Mouse (Mus musculus): Measurements from ENCODE around the gene Safb. TPM values are rescaled to one million over a fixed set of nuclear protein-coding genes. Genes with fewer than 3 reads are reported as not detected.

Gene Safb
- total RNA-seq, 1 experiment = 116 TPM

GRCm38 (mm10) chr17:56540562-56540975 is 44.1 kb upstream of the Safb start:
- H3K27ac ChIP-seq (ENCODE audit: insufficient read depth, low read depth, low read length, poor library complexity, severe bottlenecking) = no peak overlapping the region
- in situ Hi-C loops (cut with MboI; ENCODE audit: low sequenced_read_pairs in 2 of 2, unreplicated experiment in 2 of 2) = no loop called here
- peak; percentile 40 for DNase-seq (ENCODE audit: low read depth, low spot score)

DNA sequence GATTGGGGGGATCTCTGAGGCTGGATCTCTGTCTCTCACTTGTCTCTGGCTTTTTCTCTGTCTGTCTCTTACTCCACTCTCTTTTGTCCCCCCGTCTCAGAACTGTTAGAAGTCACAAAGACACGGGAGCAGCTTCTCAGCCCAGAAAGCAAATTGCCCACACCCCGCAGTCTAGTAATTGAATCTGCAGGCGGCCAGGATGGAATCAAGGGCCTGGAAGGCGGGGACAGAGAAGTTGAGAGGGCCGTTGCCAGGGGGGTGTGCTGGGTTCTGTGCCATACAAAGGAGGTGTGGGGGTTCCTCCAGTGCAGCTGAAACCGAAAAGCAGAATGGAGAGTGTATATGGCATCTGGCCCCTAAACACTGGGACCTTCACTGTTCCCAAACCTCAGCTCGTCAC is 41.9 kb upstream of the Safb start:
- no peaks in the 10 kb centered on the region for H3K9me3 ChIP-seq (ENCODE audit: control insufficient read depth, insufficient read depth, low read depth, low read length)
- no peak for DNase-seq (ENCODE audit: low read depth, low spot score)
- no peak overlapping the region for H3K9ac ChIP-seq (ENCODE audit: insufficient read depth, low read depth, low read length, poor library complexity, severe bottlenecking)
- no peak overlapping the region for H3K27ac ChIP-seq (ENCODE audit: insufficient read depth, low read depth, low read length, poor library complexity, severe bottlenecking)
- in situ Hi-C loops (cut with MboI; ENCODE audit: low sequenced_read_pairs in 2 of 2, unreplicated experiment in 2 of 2) = no loop called here
- H3K36me3 ChIP-seq (ENCODE audit: control insufficient read depth, insufficient read depth, low read length, poor library complexity, severe bottlenecking) = no peaks in the 10 kb centered on the region
- TF ChIP-seq MAFK (IDR thresholded peaks at IDR 0.05; ENCODE audit: insufficient read depth, low read depth, low read length) = no peak
- TF ChIP-seq ZC3H11A (IDR thresholded peaks at IDR 0.05; ENCODE audit: borderline replicate concordance, low read depth, low read length) = no peak
- no peak for TF ChIP-seq HCFC1 (IDR thresholded peaks at IDR 0.05; ENCODE audit: borderline replicate concordance, insufficient read depth, low read length)
- no peak for TF ChIP-seq ZNF384 (IDR thresholded peaks at IDR 0.05; ENCODE audit: low read depth, low read length)
- no peak for TF ChIP-seq CHD2 (IDR thresholded peaks at IDR 0.05; ENCODE audit: low read depth, low read length)
- no peaks in the 10 kb centered on the region; a peak in 1 of 4 replicates for H3K4me1 ChIP-seq (ENCODE audit: control insufficient read depth in 2 of 2, insufficient read depth in 2 of 2, low read length in 2 of 2, poor library complexity in 1 of 2)
- no peak overlapping the region for H3K4me3 ChIP-seq (ENCODE audit: insufficient read depth in 1 of 2, low read depth in 1 of 2, low read length in 2 of 2, poor library complexity in 1 of 2, severe bottlenecking in 1 of 2)

More at GRCm38 (mm10) chr17:56540562-56540975, 44.1 kb upstream of the Safb start:
- TF ChIP-seq CHD2 (IDR thresholded peaks at IDR 0.05; ENCODE audit: low read depth, low read length) (no peak), HCFC1 (IDR thresholded peaks at IDR 0.05; ENCODE audit: borderline replicate concordance, insufficient read depth, low read length) (no peak), MAFK (IDR thresholded peaks at IDR 0.05; ENCODE audit: insufficient read depth, low read depth, low read length) (no peak), ZC3H11A (IDR thresholded peaks at IDR 0.05; ENCODE audit: borderline replicate concordance, low read depth, low read length) (no peak), ZNF384 (IDR thresholded peaks at IDR 0.05; ENCODE audit: low read depth, low read length) (no peak)
- H3K36me3 ChIP-seq (ENCODE audit: control insufficient read depth, insufficient read depth, low read length, poor library complexity, severe bottlenecking) = no peaks in the 10 kb centered on the region
- H3K4me3 ChIP-seq (ENCODE audit: insufficient read depth in 1 of 2, low read depth in 1 of 2, low read length in 2 of 2, poor library complexity in 1 of 2, severe bottlenecking in 1 of 2) = no peak overlapping the region
- no peak overlapping the region for H3K9ac ChIP-seq (ENCODE audit: insufficient read depth, low read depth, low read length, poor library complexity, severe bottlenecking)
- H3K4me1 ChIP-seq (ENCODE audit: control insufficient read depth in 2 of 2, insufficient read depth in 2 of 2, low read length in 2 of 2, poor library complexity in 1 of 2) = no peaks in the 10 kb centered on the region; a peak in 1 of 4 replicates
- H3K9me3 ChIP-seq (ENCODE audit: control insufficient read depth, insufficient read depth, low read depth, low read length) = no peaks in the 10 kb centered on the region

GRCm38 (mm10) chr17:56543684-56544224 is 40.9 kb upstream of the Safb start:
- Histone ChIP-seq H3K36me3 (ENCODE audit: control insufficient read depth, insufficient read depth, low read length, poor library complexity, severe bottlenecking) (no peaks in the 10 kb centered on the region), H3K4me1 (ENCODE audit: control insufficient read depth in 2 of 2, insufficient read depth in 2 of 2, low read length in 2 of 2, poor library complexity in 1 of 2) (no peaks in the 10 kb centered on the region; a peak in 1 of 4 replicates), H3K27ac (ENCODE audit: insufficient read depth, low read depth, low read length, poor library complexity, severe bottlenecking) (no peak overlapping the region), H3K9me3 (ENCODE audit: control insufficient read depth, insufficient read depth, low read depth, low read length) (no peaks in the 10 kb centered on the region), H3K9ac (ENCODE audit: insufficient read depth, low read depth, low read length, poor library complexity, severe bottlenecking) (no peak overlapping the region), H3K4me3 (ENCODE audit: insufficient read depth in 1 of 2, low read depth in 1 of 2, low read length in 2 of 2, poor library complexity in 1 of 2, severe bottlenecking in 1 of 2) (no peak overlapping the region)
- DNase-seq (ENCODE audit: low read depth, low spot score) = no peak
- TF ChIP-seq MAFK (IDR thresholded peaks at IDR 0.05; ENCODE audit: insufficient read depth, low read depth, low read length) (no peak), ZNF384 (IDR thresholded peaks at IDR 0.05; ENCODE audit: low read depth, low read length) (no peak), ZC3H11A (IDR thresholded peaks at IDR 0.05; ENCODE audit: borderline replicate concordance, low read depth, low read length) (no peak), HCFC1 (IDR thresholded peaks at IDR 0.05; ENCODE audit: borderline replicate concordance, insufficient read depth, low read length) (no peak), CHD2 (IDR thresholded peaks at IDR 0.05; ENCODE audit: low read depth, low read length) (no peak)
- in situ Hi-C loops (cut with MboI; ENCODE audit: low sequenced_read_pairs in 2 of 2, unreplicated experiment in 2 of 2) = no loop called here

GRCm38 (mm10) chr17:56544699-56545387 is 39.8 kb upstream of the Safb start:
- no peak for DNase-seq (ENCODE audit: low read depth, low spot score)
- Histone ChIP-seq H3K36me3 (ENCODE audit: control insufficient read depth, insufficient read depth, low read length, poor library complexity, severe bottlenecking) (no peaks in the 10 kb centered on the region), H3K9ac (ENCODE audit: insufficient read depth, low read depth, low read length, poor library complexity, severe bottlenecking) (no peak overlapping the region), H3K4me1 (ENCODE audit: control insufficient read depth in 2 of 2, insufficient read depth in 2 of 2, low read length in 2 of 2, poor library complexity in 1 of 2) (no peaks in the 10 kb centered on the region; a peak in 1 of 4 replicates), H3K4me3 (ENCODE audit: insufficient read depth in 1 of 2, low read depth in 1 of 2, low read length in 2 of 2, poor library complexity in 1 of 2, severe bottlenecking in 1 of 2) (no peak overlapping the region), H3K9me3 (ENCODE audit: control insufficient read depth, insufficient read depth, low read depth, low read length) (no peaks in the 10 kb centered on the region), H3K27ac (ENCODE audit: insufficient read depth, low read depth, low read length, poor library complexity, severe bottlenecking) (no peak overlapping the region)
- no peak for TF ChIP-seq ZNF384 (IDR thresholded peaks at IDR 0.05; ENCODE audit: low read depth, low read length)
- TF ChIP-seq HCFC1 (IDR thresholded peaks at IDR 0.05; ENCODE audit: borderline replicate concordance, insufficient read depth, low read length) = no peak
- TF ChIP-seq MAFK (IDR thresholded peaks at IDR 0.05; ENCODE audit: insufficient read depth, low read depth, low read length) = no peak
- TF ChIP-seq ZC3H11A (IDR thresholded peaks at IDR 0.05; ENCODE audit: borderline replicate concordance, low read depth, low read length) = no peak
- TF ChIP-seq CHD2 (IDR thresholded peaks at IDR 0.05; ENCODE audit: low read depth, low read length) = no peak
- in situ Hi-C loops (cut with MboI; ENCODE audit: low sequenced_read_pairs in 2 of 2, unreplicated experiment in 2 of 2) = no loop called here
